Mouse (Mus musculus) heart, embryonic 16.5 days (tissue): ENCODE data around the gene Ckm. TPM values are rescaled to one million over a fixed set of nuclear protein-coding genes. Genes with fewer than 3 reads are reported as not detected.

Source experiments
- ATAC-seq: fragments of 200-750 bp; cut with Nextera tagmentation; replicated peaks from 2 replicates; pipeline ENCODE4 v1.8.0; 2017; ENCODE audit warnings: moderate number of reproducible peaks; ENCODE audit not compliant: insufficient read depth, low FRiP score; ENCODE audit errors: extremely low read depth
- H3K27ac ChIP-seq: fragments of 300-500 bp; sonication (generic); 2 replicates; pipeline ENCODE4 v1.5.1; 2014; ENCODE audit warnings: mild to moderate bottlenecking, low read length, control low read depth, moderate library complexity
- H3K27me3 ChIP-seq: fragments of 300-500 bp; sonication (generic); 2 replicates; pipeline ENCODE4 v1.6.1; 2014; ENCODE audit warnings: low read length, mixed read lengths; ENCODE audit not compliant: control insufficient read depth, insufficient read depth
- H3K36me3 ChIP-seq: fragments of 300-500 bp; sonication (generic); 2 replicates; pipeline ENCODE4 v1.6.1; 2014; ENCODE audit not compliant: control insufficient read depth, insufficient read depth
- H3K4me1 ChIP-seq: fragments of 300-500 bp; sonication (generic); 2 replicates; pipeline ENCODE4 v1.6.1; 2014; ENCODE audit warnings: low read length, mixed read lengths; ENCODE audit not compliant: control insufficient read depth, insufficient read depth
- H3K4me2 ChIP-seq: fragments of 300-500 bp; sonication (generic); 2 replicates; pipeline ENCODE4 v1.6.1; 2014; ENCODE audit warnings: low read depth, mild to moderate bottlenecking, control low read depth, low read length
- H3K4me3 ChIP-seq: fragments of 300-500 bp; sonication (generic); 2 replicates; pipeline ENCODE4 v1.5.1; 2014; ENCODE audit warnings: mild to moderate bottlenecking, control low read depth, low read length
- H3K9ac ChIP-seq: fragments of 300-500 bp; sonication (generic); 2 replicates; pipeline ENCODE4 v1.6.1; 2014; ENCODE audit warnings: low read length, control low read depth
- H3K9me3 ChIP-seq: fragments of 300-500 bp; sonication (generic); replicated peaks from 2 replicates; pipeline ENCODE4 v1.6.1; 2016; ENCODE audit warnings: low read length; ENCODE audit not compliant: control insufficient read depth
- WGBS: fragments of 180-500 bp; shearing (Covaris S2); extraction: QIAGEN DNeasy Blood & Tissue Kit; methylation state at CpG from one replicate; pipeline ENCODE4 v1.1.7; 2014; 5-methylcytosine and 5-hydroxymethylcytosine counted together
- polyA plus RNA-seq: library from polyadenylated mRNA; unstranded; fragments of >200 nt; fragmentation: Nextera tagmentation; extraction: Ambion mirVana; gene quantifications from 2 replicates; pipeline ENCODE4 v1.2.1, GENCODE M21; 2015

Ckm gene
- polyA plus RNA-seq, 1 experiment from 2014 or later = 3,117 TPM

DNA sequence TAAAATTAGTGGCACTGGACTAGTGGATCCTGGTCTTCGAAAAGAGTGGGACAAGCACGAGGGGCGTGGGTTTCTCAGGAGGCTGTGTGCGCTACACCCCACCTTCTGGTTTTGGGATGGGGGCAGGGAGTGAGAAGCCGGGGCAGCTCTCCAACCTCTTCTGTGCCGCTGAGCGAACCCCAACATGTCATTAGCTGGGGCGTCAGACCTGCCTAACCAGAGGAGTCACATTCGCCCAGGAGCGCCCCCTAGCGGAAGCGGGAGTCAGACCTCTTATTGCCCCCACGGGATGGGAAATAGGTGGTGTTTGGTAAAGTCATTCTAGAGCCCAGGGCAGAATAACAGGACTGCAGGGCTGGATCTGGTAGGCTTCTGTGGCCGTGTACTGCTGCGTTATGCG is 42.9 kb upstream of the Ckm start:
- Histone ChIP-seq H3K4me3 (peak overlapping the region; percentile 60), H3K36me3 (peaks cover 7% of the 10 kb centered on the region; the same call in 1 of the 2 replicates), H3K9ac (peak overlapping the region; percentile 72), H3K27ac (peak overlapping the region; percentile 93), H3K9me3 (no peaks in the 10 kb centered on the region), H3K4me2 (peak overlapping the region; percentile 94), H3K4me1 (peaks cover 32% of the 10 kb centered on the region), H3K27me3 (no peaks in the 10 kb centered on the region)
- peak; percentile 5; the same call in 1 of the 2 replicates for ATAC-seq
- WGBS = 7% methylated on average over 16 of the region's 16 CpGs

DNA sequence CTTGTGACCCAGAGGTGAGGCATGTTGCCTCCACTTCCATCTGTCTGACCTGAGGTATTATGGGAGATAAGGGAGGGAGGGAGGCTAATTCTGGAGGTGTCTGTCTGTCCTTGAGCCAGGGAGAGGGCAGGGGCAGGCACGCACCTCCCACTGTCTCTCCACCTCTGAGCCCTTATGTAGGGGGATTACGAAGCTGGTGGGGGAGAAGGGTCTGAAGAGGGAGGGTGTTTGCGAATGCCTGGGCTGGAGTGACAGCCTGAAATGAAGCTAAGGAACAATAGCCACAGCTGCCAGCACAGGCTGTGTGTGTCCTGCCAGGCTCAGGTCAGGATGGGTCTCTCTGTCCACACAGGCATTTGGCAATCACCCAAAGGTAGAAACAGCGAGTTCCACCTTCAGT is 42.3 kb upstream of the Ckm start:
- Histone ChIP-seq H3K27me3 (no peaks in the 10 kb centered on the region), H3K4me1 (peaks cover 32% of the 10 kb centered on the region), H3K4me2 (peak overlapping the region; percentile 94), H3K9ac (peak overlapping the region; percentile 72), H3K9me3 (no peaks in the 10 kb centered on the region), H3K36me3 (peaks cover 6% of the 10 kb centered on the region; the same call in 1 of the 2 replicates), H3K27ac (peak overlapping the region; percentile 93), H3K4me3 (peak overlapping the region; percentile 60)
- peak; percentile 47 for ATAC-seq
- 16% methylated on average over 4 of the region's 4 CpGs for WGBS

DNA sequence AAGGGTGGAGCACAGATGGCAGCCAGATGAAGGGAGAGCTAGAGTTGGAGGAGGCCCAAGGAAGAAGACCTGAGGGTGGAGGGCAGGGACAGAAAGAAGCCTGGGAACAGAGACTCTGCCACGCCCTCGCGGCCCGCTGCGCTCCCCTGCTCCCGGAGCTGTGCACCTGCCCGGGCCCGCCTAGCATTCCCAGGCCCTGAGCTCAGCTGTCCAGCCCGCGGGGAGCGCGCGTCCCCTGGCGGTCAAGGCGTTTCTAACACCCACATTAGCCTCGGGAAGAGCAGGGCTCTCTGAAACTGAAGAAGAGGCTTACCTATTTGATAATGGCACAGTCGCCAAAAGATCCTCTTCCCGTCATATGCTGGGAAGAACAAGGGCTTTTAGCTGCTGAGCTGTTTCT is 40.7 kb upstream of the Ckm start:
- no peak for ATAC-seq

DNA sequence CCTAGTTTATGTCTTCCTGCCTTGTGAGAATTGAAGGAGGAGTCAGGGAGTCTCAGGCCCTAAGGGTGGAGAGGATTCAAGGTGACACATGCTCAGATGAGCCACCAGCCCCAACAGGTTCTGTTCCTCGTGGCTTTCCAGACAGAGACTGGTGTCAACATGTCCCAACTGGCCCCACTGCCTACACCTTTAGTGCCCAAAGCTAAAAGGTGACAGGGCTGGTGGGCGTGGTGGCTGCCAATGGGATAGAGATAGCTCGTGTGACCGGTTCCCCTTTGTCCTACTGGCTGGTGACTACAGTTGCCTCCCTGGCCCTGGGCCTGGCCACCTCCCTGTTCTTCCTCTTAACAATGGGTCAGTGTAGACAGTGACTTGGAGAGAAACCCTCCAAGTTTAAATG is 39.2 kb upstream of the Ckm start:
- Histone ChIP-seq H3K4me1 (peaks cover 28% of the 10 kb centered on the region), H3K9me3 (no peaks in the 10 kb centered on the region), H3K36me3 (peaks cover 5% of the 10 kb centered on the region), H3K4me2 (no peak overlapping the region), H3K4me3 (no peak overlapping the region), H3K9ac (no peak overlapping the region), H3K27me3 (no peaks in the 10 kb centered on the region), H3K27ac (no peak overlapping the region)
- no peak for ATAC-seq
- WGBS = 63% methylated on average over 4 of the region's 4 CpGs

More for the DNA sequence above, 40.7 kb upstream of the Ckm start:
- Histone ChIP-seq H3K27ac (peak overlapping the region; percentile 93), H3K4me2 (peak overlapping the region; percentile 94), H3K36me3 (0 out of 2 replicates have a peak, but pooled peaks cover 2% of the 10 kb centered on the region), H3K9ac (peak overlapping the region; percentile 59), H3K4me1 (peaks cover 24% of the 10 kb centered on the region), H3K9me3 (no peaks in the 10 kb centered on the region), H3K4me3 (peak overlapping the region; percentile 6), H3K27me3 (no peaks in the 10 kb centered on the region)
- WGBS = 7% methylated on average over 18 of the region's 18 CpGs

DNA sequence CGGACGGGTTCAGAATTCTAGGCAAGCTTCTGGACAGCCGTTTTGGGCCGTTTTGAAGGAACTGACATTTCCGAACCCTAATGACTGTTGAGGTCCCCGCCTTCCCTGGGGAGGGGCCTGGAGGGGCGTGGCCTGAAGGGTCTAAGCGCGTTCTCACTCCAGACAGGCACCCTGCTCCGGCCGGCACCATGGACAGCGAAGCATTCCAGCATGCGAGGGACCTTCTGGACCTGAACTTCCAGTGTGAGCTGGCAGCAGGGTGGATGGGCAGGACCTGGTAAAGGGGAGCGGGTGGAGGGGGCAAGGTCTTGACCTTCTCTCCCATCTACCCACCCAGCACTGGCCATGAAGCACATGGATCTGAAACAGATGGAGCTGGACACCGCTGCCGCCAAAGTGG is 36.2 kb upstream of the Ckm start:
- ATAC-seq = no peak
- Histone ChIP-seq H3K4me3 (no peak overlapping the region), H3K4me1 (peaks cover 14% of the 10 kb centered on the region), H3K9ac (no peak overlapping the region), H3K36me3 (peaks cover 21% of the 10 kb centered on the region), H3K9me3 (no peaks in the 10 kb centered on the region), H3K27me3 (no peaks in the 10 kb centered on the region), H3K4me2 (no peak overlapping the region), H3K27ac (no peak overlapping the region)
- WGBS = 21% methylated on average over 16 of the region's 16 CpGs

DNA sequence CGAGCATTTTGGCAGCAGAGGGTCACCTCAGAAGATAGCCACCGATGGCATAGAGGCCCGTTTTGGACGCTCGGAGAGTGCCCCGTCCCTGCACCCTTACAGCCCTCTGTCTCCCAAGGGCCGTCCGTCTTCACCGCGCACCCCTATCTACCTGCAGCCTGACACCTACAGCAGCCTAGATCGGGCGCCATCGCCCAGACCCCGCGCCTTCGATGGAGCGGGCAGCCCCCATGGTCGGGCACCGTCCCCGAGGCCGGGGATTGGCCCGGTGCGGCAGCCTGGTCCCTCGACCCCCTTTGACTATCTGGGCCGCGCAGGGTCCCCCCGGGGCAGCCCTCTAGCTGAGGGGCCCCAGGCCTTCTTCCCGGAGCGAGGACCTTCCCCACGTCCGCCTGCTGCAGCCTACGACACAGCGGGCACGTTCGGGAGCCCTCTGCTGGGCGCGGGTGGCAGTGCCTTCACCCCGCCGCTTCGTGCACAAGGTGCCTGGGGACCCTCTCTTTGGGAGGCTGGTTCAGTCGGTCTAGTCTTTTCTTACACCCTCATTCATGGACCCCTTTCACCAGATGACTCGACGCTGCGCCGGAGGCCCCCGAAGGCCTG is 34.7 kb upstream of the Ckm start:
- Histone ChIP-seq H3K4me2 (peak overlapping the region; percentile 55), H3K9ac (peak overlapping the region; percentile 61), H3K4me1 (0 out of 2 replicates have a peak, but pooled peaks cover 4% of the 10 kb centered on the region), H3K4me3 (peak overlapping the region; percentile 38), H3K27me3 (no peaks in the 10 kb centered on the region), H3K9me3 (no peaks in the 10 kb centered on the region), H3K27ac (no peak overlapping the region), H3K36me3 (peaks cover 29% of the 10 kb centered on the region)
- ATAC-seq = peak; percentile 52; the same call in 1 of the 2 replicates
- WGBS = 21% methylated on average over 46 of the region's 46 CpGs

DNA sequence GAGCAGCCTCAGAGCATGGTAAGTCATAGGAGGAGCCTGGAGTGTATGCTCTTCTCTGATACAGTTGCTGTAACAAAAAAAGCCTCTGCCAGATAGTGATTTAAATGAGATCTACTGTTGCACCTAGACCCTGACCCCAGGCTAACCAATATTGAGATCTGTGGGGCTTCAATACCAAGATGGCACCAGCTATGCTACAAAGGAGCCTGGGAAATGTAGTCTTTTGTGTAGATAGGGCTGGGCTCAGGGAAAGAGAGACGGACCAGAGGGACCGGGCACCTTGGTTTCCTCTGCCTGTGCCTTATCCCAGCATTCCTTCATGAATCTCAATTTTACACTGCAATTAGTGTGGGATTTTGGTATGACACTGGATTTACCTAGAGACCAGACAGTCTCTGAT is 31.2 kb upstream of the Ckm start:
- no peak for ATAC-seq
- Histone ChIP-seq H3K9me3 (no peaks in the 10 kb centered on the region), H3K27me3 (no peaks in the 10 kb centered on the region), H3K27ac (no peak overlapping the region), H3K4me2 (no peak overlapping the region), H3K4me3 (no peak overlapping the region), H3K9ac (no peak overlapping the region), H3K4me1 (peaks cover 12% of the 10 kb centered on the region), H3K36me3 (peaks cover 41% of the 10 kb centered on the region)
- 79% methylated on average over 2 of the region's 2 CpGs for WGBS

DNA sequence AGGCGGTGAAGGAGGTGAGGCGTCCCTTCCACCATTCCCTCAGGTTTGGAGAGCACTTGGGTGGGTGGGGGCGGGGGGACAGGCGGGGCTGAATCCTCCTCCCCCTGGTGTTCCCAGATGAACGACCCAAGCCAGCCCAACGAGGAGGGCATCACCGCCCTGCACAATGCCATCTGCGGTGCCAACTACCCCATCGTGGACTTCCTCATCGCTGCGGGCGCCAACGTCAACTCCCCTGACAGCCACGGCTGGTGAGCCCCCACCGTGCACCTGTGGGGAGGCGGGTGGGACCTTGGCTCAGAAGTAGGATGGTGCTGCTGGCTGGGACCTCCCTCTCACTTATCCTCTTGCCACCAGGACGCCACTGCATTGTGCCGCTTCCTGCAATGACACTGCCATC is 29.2 kb upstream of the Ckm start:
- Histone ChIP-seq H3K9ac (no peak overlapping the region), H3K9me3 (no peaks in the 10 kb centered on the region), H3K27ac (no peak overlapping the region), H3K4me2 (no peak overlapping the region), H3K27me3 (no peaks in the 10 kb centered on the region), H3K4me3 (no peak overlapping the region), H3K4me1 (peaks cover 10% of the 10 kb centered on the region), H3K36me3 (peaks cover 39% of the 10 kb centered on the region)
- WGBS = 78% methylated on average over 18 of the region's 18 CpGs
- ATAC-seq = no peak

DNA sequence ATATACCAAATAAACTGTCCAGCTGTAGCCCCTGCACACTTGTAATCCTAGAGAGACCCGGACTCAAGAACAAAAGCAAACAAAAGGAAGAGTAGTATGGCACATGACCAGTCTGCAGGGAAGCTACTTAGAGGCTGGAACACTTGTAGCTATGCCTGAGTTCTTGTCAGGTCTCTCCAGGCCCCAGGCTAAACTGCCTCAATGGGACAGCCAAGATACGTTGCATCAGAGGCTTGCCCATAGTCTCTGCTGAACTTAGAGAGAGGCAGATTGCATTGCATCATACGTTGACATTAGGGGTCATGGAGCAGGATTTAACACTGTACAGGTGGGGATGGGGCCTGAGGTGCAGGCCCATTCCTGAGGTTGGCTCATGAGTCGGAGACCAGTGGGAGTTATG is 28.6 kb upstream of the Ckm start:
- H3K4me2 ChIP-seq = no peak overlapping the region
- no peak overlapping the region for H3K4me3 ChIP-seq
- H3K27me3 ChIP-seq = no peaks in the 10 kb centered on the region
- peaks cover 10% of the 10 kb centered on the region for H3K4me1 ChIP-seq
- peaks cover 32% of the 10 kb centered on the region for H3K36me3 ChIP-seq
- H3K9me3 ChIP-seq = no peaks in the 10 kb centered on the region
- ATAC-seq = no peak
- no peak overlapping the region for H3K9ac ChIP-seq
- WGBS = 86% methylated on average over 4 of the region's 4 CpGs
- no peak overlapping the region for H3K27ac ChIP-seq
